Mouse (Mus musculus) frontal cortex, postnatal 10 days (tissue): ENCODE results near the gene Caskin1.

ENCODE experiments used
- DNase-seq, 2 experiments: peaks; one replicate each; pipeline ENCODE4 v3.0.0; 2022; ENCODE audit warnings: low spot score in 2 of 2, mixed read lengths in 1 of 2

The Caskin1 gene

DNA sequence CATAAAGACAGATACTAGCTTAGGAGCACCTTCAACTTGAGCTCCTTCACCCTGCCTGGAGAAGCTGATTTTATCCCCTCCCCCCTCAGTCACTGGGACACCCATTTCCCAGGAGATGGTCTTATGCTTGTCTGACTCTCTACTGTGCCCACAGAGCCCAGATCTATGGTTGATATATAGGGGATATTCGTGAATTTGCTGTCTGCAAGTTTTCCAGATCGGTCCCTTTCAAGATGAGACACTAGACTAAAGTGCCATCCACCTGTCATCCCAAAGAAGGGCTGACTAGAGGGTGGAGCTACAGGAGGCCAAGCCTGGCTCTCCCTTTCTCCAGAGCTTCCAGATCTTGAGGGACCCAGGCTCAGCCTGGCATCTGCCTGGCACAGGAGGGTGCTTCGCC, 42.7 kb downstream of the Caskin1 start:
- no peak for DNase-seq

DNA sequence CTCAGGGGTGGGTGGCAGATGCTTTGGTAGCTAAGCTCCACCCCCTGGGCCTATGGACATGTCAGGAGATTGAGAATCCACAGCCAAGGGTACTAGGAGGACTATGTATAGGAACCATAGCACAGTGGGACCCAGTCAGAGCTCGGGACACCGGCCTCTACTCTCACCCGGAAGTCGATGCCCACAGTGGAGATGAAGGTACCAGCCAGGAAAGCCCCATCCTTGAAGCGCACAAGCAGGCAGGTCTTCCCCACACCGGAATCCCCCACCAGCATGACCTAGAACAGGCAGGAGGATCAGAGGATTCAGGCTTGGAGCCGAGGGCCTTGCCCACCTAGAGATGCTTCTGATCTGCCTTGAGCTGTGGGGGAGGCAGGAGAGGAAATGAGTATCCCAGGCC, 43.6 kb downstream of the Caskin1 start:
- no peak for DNase-seq

DNA sequence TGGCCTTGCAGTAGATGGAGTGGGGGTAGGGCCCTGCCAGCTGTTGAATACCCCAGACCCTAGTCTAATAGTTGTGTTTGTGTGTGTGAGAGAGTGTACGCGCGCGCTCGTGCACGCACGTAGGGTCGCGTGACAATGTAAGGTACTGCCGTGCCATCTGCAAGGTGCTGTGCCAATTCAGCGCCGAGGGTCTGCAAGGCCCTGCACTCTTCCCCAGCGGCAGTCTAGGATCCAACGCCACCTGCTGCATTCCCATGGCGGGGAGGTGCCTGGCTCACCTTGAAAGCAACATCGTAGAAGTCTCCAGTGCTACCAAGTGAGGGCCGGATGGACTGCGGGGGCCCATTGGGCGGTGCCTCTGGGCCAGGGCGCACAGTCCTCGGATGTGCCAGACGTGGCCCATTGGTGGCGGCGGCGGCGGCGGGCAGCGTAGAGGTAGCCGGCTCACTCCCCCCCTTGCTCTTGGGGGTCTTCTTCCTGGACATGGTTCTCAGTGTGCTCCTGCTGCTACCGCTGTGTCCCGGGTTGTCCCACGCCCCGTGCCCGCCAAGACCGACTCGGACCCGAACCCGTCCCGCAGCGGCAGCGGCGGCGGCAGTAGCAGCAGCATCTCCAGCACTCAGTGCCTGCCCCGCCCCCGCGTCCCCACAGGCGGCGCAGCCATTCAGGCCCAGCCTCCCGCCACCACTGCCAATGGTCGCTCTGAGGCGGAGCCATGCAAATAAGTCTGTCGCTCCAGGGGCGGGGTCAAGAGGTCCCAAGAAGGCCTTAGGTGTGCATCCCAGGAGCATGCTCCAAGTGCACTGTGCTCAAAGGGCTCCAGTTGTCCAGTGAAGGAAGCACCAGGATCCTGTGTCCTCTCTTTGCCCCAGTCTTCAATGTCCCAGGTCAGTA, 44.9 kb downstream of the Caskin1 start:
- DNase-seq: peak; percentile 81 to 85

DNA sequence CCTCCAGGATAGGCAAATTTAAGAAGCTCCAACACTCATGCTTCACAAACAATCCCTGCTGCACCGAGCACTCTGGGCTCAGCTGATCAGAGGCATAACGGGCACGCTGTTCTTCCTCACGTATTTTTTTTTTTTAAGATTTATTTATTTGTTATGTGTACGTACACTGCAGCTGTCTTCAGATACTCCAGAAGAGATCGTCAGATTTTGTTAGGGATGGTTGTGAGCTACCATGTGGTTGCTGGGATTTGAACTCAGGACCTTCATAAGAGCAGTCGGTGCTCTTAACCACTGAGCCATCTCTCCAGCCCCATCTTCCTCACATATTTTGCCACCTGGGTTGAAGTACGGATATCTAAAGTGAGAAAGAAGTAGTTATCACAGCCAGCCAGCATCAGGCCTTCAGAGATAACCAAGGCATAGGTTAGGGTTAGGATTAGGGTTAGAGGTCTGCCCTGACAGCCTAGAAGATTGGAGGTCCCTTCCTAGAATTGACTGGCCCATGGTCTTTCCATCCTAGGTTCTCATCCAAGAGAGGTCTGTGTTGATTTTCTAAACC, 45.8 kb downstream of the Caskin1 start, which contains the start of gene Rab26:
Gene Rab26 (minus strand): TSS at position 51 of the 559 bp plus-strand sequence.
- DNase-seq: no peak

DNA sequence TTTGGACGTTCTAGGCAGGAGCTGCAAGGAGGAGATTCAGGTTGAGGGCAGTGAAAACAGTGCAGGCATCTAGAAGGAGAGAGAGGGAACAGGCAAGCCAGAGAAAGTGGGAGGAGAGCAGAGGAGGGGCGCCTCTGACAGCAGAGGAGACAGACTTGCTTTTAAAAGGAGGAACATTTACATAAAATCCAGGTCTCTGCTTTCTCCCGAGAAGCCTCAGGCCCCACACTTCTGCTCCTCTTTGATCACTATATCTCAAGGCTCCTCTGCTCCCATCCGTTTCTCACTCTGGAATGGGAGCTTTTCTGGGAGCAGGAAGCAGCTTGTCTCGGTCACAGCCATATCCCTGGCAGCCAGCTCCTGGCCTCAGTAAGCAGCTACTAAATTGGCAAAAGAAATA, 46.9 kb downstream of the Caskin1 start:
- no peak for DNase-seq

DNA sequence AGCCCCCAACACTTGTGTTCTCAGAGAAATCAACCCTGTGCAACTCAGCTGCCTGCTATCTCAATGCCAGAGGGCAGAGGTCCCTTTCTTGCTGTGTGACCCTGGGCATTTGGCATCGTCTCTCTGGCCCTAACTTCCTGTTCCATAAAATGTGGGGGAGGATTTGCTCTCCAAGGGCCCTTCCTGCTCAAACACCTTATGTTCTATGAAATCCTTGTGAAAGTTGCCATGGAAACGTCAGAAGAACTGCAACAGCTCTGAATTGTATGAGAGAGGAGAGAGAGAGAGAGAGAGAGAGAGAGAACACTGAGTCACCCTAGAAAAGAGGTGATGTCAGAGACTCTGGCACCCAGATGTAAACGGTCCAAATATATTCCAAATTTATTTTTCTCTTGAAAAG, 49.1 kb downstream of the Caskin1 start:
- no peak for DNase-seq

DNA sequence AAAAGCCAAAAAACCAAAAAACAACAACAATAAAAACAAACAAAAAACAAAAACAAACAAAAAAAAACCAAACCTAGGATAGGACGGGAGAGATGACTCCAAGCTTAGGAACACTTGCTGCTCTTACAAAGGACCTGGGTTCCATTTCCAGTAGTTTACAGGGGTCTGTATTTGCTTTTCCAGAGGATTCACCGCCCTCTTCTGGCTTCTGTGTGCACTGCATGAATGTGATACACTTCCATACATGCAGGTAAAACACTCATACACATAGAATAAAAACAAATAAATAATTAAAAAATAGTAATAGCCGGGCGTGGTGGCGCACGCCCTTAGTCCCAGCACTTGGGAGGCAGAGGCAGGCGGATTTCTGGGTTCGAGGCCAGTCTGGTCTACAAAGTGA, 50.5 kb downstream of the Caskin1 start:
- DNase-seq: peak in 1 of 2 experiments; percentile 46

DNA sequence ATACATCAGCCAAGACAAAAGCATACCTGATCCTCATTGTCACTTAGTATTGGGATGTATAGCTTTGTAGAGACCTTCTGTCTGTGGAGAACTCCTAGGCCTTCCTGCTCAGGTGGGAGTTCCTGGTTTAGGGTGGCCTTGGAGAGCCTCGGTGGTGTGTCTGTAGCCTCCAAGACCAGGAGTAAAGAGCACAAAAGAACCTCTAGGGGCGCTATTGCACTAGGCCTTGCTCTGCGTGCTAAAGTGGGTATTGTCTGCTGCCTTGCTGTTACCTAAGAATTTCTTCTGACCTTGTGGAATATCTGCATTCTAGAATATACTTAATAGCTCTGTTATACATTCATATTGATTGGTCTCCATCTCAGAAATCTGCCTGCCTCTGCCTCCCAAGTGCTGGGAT, 52.0 kb downstream of the Caskin1 start:
- no peak for DNase-seq

DNA sequence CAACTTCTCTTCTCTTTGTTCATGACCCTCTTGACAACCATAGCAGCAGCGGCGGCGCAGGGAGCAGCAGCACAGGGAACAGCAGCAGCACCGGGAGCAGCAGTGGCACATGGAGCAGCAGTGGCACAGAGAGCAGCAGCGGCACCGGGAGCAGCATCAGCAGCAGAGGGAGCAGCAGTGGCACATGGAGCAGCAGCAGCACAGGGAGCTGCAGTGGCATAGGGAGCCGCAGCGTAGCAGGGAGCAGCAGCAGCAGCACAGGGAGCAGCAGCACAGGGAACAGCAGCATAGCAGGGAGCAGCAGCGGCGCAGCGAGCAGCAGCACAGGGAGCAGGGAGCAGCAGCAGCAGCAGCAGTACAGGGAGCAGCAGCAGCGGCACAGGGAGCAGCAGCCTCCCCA, 56.2 kb downstream of the Caskin1 start:
- no peak for DNase-seq

DNA sequence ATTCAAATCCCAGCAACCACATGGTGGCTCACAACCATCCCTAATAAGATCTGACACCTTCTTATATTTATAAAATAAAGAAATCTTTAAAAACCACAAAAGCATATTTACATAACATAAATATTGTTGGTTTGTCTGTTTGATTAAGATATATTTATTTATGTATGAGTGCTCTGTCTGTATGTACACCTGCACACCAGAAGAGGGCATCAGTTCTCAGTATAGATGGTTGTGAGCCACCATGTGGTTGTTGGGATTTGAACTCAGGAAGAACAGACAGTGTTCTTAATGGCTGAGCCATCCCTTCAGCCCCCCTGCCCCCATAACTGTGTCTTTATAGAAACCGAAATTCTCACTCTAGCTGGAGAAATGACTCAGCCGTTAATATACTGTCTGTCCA, 56.8 kb downstream of the Caskin1 start:
- no peak for DNase-seq

DNA sequence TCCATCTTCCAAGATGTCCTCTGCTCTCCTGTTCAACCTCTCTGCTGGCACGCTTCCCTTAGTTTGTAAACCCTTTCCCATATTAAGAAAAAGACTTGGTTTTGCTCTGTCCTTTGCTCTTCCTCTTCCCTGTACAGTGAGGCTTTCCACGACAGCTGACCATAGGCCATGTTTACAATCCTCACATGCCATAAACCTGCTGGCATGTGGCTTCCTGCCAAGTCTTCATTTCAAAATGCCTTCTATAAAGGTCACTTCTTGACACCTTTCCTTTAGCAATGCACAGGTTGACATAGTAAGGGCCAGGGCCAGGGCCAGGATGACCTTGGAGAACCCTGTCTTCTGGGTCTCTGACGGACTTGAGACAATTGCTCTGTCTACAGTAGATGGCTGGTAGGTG, 57.8 kb downstream of the Caskin1 start:
- no peak for DNase-seq

DNA sequence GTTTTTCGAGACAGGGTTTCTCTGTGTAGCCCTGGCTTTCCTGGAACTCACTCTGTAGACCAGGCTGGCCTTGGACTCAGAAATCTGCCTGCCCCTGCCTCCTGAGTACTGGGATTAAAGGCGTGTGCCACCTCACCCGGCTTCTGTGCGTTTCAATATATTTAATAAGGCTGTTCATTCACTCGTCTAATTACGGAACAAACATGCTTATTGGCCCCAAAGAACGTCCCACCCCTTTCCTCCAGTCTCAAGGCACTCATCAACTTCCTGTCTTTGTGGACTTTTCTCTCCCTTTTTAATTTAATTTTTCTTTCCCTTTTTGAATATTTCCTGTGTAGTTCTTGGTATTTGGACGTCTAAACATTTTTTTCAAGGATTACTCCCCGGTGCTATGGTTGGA, 60.0 kb downstream of the Caskin1 start:
- DNase-seq: peak in 1 of 2 experiments; percentile 6

DNA sequence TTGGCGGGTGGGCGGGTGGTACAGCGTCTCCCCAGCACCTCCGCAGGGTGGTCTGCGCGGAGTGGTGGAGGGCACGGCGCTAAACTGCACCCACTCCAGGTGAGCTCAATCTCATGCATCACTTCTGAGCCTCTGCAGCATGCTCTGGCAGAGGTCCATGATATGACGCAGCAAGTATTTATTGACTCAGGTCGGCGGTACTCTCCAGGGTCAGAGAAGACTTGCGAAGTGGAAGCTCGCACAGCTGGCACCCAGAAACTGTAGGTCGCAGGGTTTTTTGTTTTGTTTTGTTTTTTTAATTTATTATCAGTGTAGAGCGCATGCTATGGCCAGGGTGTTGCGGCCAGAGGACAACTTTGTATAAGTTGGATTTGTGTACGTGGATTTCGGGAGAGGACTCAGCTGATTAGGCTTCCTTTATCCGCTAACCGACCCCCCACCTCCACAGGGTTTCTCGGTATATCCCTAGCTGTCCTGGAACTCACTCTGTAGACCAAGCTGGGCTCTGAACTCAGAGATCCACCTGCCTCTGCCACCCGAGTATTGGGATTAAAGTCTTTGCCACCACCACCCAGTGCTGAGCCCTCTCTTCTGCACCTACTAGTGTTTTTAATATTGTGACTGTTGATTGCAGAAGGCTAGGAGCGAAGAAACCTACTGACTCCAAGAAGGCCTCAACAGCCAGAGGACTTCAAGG, 60.7 kb downstream of the Caskin1 start:
- peak in 1 of 2 experiments; percentile 38 for DNase-seq

DNA sequence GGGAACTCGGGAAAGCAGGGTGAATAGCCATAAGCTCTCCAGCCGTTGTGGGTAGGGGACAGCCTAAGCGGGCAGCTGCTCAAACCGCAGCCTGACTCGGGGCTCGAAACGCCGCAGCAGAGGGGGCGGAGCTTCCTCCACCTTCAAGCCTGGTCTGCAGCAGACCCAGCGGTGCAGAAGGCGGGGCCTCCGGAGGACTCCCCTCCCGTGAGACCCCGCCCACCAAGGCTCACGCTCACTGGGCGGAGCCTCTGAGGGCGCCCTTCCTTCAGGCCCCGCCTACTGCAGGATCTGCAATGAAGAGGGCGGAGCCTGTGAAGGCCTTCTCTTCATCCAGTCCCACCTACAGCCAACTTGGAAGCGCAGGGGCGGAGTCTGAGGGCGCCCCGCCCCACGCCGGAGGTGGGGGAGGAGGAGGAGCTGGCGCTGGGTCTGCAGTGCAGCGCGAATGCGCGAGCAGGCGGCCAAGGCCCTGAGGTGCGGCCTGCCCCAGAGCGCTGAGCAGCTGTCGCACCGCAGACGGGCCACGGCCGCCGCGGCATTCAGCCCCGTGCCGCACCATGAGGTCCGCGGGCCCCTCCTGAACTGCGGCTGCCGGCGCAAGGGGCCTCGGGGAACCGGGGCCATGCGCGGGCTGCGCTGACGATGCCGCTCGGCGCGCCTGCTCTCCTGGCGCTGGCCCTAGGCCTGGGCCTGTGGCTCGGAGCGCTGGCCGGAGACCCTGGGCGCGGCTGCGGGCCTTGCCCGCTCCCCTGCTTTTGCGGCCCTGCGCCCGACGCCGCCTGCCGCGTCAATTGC, 61.4 kb downstream of the Caskin1 start, which contains the start of gene Pkd1:
Gene Pkd1 (plus strand): TSS at position 217 of the 798 bp plus-strand sequence.
- peak; percentile 99 for DNase-seq

DNA sequence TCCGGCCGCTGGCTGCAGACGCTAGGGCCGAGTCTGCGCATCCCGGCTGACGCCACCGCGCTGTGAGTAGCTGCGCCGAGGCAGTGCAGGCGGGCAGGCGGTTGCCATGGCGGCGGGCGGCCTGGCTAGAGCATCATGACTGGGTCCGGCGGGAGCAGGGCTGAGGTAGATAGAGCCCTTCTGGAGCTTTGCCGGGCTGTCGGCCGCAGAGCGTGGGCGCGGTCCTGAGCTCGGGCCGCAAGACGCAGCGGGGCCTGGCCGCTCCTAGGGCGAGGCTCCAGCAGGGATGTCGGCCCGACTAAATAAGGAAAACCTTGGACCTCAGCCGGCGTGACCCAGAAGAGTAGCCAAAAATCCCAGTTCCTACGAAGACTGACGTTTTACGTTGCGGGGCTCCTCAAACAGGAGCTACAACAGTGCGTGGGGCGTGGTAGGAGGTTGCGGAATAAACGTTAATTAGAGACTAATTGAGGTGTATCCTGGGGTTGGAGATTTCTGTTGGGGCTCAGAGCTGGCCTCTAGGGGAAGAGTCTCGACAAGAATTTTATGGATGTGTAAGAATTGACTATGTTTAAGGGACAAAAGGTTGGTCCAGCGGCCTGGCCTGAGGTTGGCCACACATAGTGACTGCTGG, 62.1 kb downstream of the Caskin1 start:
- peak; percentile 76 to 78 for DNase-seq

DNA sequence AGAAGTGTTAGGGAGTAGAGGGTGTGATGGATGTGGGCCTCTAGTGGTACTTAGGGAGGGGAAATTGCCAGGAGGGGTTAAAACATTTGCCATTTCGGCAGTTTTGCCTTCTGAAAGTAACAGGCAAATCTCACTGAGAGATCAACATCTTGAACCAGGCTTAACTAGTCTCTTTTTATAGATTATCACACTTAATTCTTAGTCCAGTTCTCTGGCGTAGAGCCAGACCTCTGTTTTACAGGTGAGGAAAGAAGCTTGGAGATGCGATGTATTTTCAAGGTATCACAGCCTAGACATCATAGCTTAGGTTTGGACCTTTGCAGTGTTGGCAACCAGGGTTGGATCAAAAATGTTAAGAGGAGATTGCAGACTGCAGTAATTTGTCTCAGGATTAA, 62.6 kb downstream of the Caskin1 start:
- DNase-seq: no peak

DNA sequence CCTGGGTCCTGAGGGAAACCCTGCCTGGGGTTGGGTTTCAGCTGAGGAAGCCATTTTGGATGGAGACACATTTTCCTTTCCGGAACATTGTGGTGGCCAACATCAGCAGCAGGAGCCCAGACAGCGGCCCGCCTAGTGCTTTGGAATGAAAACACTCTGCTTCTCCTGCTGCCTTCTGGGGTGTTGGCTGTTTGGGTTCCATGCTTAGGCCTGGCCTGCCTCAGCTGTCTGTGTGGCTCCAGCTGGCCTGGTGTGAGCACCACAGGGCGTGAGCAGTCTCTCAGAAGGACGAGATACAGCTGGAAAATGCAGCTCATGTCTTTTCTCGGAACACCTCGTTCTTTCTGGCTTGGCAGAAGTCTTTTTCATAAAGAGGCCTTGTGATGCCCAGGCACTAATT, 68.7 kb downstream of the Caskin1 start:
- DNase-seq: no peak
